Mouse (Mus musculus): ENCODE results near the gene Atp6v1e1. TPM values are rescaled to one million over a fixed set of nuclear protein-coding genes. Genes with fewer than 3 reads are reported as not detected.
A peak's percentile ranks its signal among the peaks of the same experiment; 100 is the strongest.

The Atp6v1e1 gene
- total and polyA plus RNA-seq, 3 experiments: 76.9 to 95.2 (median 91.6) TPM

DNA sequence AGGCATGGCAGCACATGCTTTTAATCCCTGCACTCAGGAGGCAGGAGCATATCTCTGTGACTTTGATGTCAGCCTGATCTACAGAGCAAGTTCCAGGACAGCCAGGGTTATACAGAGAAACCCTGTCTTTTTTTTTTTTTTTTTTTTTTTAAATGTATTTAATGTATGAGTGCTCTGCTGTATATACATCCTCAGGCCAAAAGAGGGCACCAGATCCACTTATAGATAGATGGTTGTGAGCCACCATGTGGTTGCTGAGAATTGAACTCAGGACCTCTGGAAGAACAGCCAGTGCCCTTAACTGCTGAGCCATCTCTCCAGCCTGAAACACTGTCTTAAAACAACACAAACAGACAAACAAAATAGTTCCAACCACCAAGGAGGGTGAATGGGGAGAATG lies 33.7 kb downstream of the Atp6v1e1 start:
- H3K4me2 ChIP-seq (ENCODE audit: insufficient read depth, low read depth, poor library complexity, severe bottlenecking): no peak overlapping the region
- in situ Hi-C loops (cut with MboI; ENCODE audit: low pct_ligation_motif_present, low pct_unique_long_range_greater_than_20kb, low sequenced_read_pairs) (no loop called here), dilution Hi-C loops (cut with MboI; ENCODE audit: extremely low pct_ligation_motif_present, extremely low pct_unique_long_range_greater_than_20kb, low sequenced_read_pairs) (no loop called here)
- H3K27ac ChIP-seq (ENCODE audit: insufficient read depth, low read depth): no peak overlapping the region
- peaks cover 9 to 31% of the 10 kb centered on the region in 2 experiments; a peak in 3 of 4 replicates for H3K4me1 ChIP-seq (ENCODE audit: control insufficient read depth in 1 of 2, insufficient read depth in 2 of 2)
- no peak overlapping the region for H3K4me3 ChIP-seq (replicated peaks in 1 of 3; ENCODE audit: low read depth in 2 of 3, low read length in 2 of 3, poor library complexity in 1 of 3)
- no peaks in the 10 kb centered on the region for H3K27me3 ChIP-seq (replicated peaks)
- TF ChIP-seq ZNF384 (IDR thresholded peaks at IDR 0.05; ENCODE audit: low read depth, low read length) (peak; percentile 92), RAD21 (IDR thresholded peaks at IDR 0.05; ENCODE audit: low read depth, low read length) (peak; percentile 42), JUN (IDR thresholded peaks at IDR 0.05; ENCODE audit: insufficient read depth, low read depth, low read length) (no peak), SMC3 (IDR thresholded peaks at IDR 0.05; ENCODE audit: low read depth, low read length) (peak; percentile 30; the same call in 1 of the 2 replicates), CTCF (conservative IDR thresholded peaks at IDR 0.05 in 1 of 2, IDR thresholded peaks at IDR 0.05 in 1 of 2; ENCODE audit: low read depth in 2 of 2, low read length in 2 of 2) (peak in 1 of 2 experiments; percentile 67; a peak in 2 of 4 replicates), USF2 (conservative IDR thresholded peaks at IDR 0.05; ENCODE audit: low read depth, low read length) (no peak), ELF1 (IDR thresholded peaks at IDR 0.05; ENCODE audit: low read depth, low read length) (no peak), MEF2A (IDR thresholded peaks at IDR 0.05; ENCODE audit: borderline replicate concordance, low read depth, low read length) (no peak)
- H3K9ac ChIP-seq (ENCODE audit: insufficient read depth, low read depth): no peak overlapping the region
- H3K36me3 ChIP-seq (replicated peaks in 1 of 2; ENCODE audit: control insufficient read depth in 1 of 2, insufficient read depth in 1 of 2, low read length in 1 of 2): peaks cover 34 to 56% of the 10 kb centered on the region in 2 experiments
- no peaks in the 10 kb centered on the region for H3K79me2 ChIP-seq (replicated peaks; ENCODE audit: control insufficient read depth, extremely low read depth, insufficient read depth, poor library complexity, severe bottlenecking)
- no peaks in the 10 kb centered on the region for H3K9me3 ChIP-seq (replicated peaks; ENCODE audit: low read length)
- DNase-seq (ENCODE audit: extremely low read depth): peak; percentile 43

- H3K4me1 ChIP-seq (ENCODE audit: control insufficient read depth in 1 of 2, insufficient read depth in 2 of 2): peaks cover 9 to 35% of the 10 kb centered on the region in 2 experiments; a peak in 3 of 4 replicates
- H3K27me3 ChIP-seq (replicated peaks): no peaks in the 10 kb centered on the region
- dilution Hi-C loops (cut with MboI; ENCODE audit: extremely low pct_ligation_motif_present, extremely low pct_unique_long_range_greater_than_20kb, low sequenced_read_pairs): no loop called here
- peaks cover 26 to 48% of the 10 kb centered on the region in 2 experiments for H3K36me3 ChIP-seq (replicated peaks in 1 of 2; ENCODE audit: control insufficient read depth in 1 of 2, insufficient read depth in 1 of 2, low read length in 1 of 2)
- in situ Hi-C loops (cut with MboI; ENCODE audit: low pct_ligation_motif_present, low pct_unique_long_range_greater_than_20kb, low sequenced_read_pairs): no loop called here
- H3K9me3 ChIP-seq (replicated peaks; ENCODE audit: low read length): no peaks in the 10 kb centered on the region
- no peak overlapping the region for H3K9ac ChIP-seq (ENCODE audit: insufficient read depth, low read depth)
- H3K79me2 ChIP-seq (replicated peaks; ENCODE audit: control insufficient read depth, extremely low read depth, insufficient read depth, poor library complexity, severe bottlenecking): no peaks in the 10 kb centered on the region
- H3K27ac ChIP-seq (ENCODE audit: insufficient read depth, low read depth): no peak overlapping the region
- H3K4me3 ChIP-seq (replicated peaks in 1 of 3; ENCODE audit: low read depth in 2 of 3, low read length in 2 of 3, poor library complexity in 1 of 3): no peak overlapping the region
- no peak for DNase-seq (ENCODE audit: extremely low read depth)
- H3K4me2 ChIP-seq (ENCODE audit: insufficient read depth, low read depth, poor library complexity, severe bottlenecking): no peak overlapping the region
- TF ChIP-seq USF2 (conservative IDR thresholded peaks at IDR 0.05; ENCODE audit: low read depth, low read length): no peak
- no peak for TF ChIP-seq JUN (IDR thresholded peaks at IDR 0.05; ENCODE audit: insufficient read depth, low read depth, low read length)
- no peak for TF ChIP-seq CHD1 (IDR thresholded peaks at IDR 0.05; ENCODE audit: low read depth, low read length)
- no peak for TF ChIP-seq TCF12 (IDR thresholded peaks at IDR 0.05; ENCODE audit: low read depth, low read length)
- no peak for TF ChIP-seq UBTF (IDR thresholded peaks at IDR 0.05; ENCODE audit: low read depth, low read length)
- no peak for TF ChIP-seq ZC3H11A (IDR thresholded peaks at IDR 0.05; ENCODE audit: low read depth, low read length)
- TF ChIP-seq TBP (conservative IDR thresholded peaks at IDR 0.05; ENCODE audit: low read depth, low read length): no peak
- no peak for TF ChIP-seq MAZ (IDR thresholded peaks at IDR 0.05; ENCODE audit: low read depth, low read length)
- TF ChIP-seq PAX5 (IDR thresholded peaks at IDR 0.05; ENCODE audit: low read length): no peak
- no peak for TF ChIP-seq USF1 (IDR thresholded peaks at IDR 0.05; ENCODE audit: low read depth, low read length)
- TF ChIP-seq CTCF (conservative IDR thresholded peaks at IDR 0.05 in 1 of 2, IDR thresholded peaks at IDR 0.05 in 1 of 2; ENCODE audit: low read depth in 2 of 2, low read length in 2 of 2): no peak
- TF ChIP-seq MAX (IDR thresholded peaks at IDR 0.05; ENCODE audit: low read length): no peak
- no peak for TF ChIP-seq SIN3A (IDR thresholded peaks at IDR 0.05; ENCODE audit: low read length)
- TF ChIP-seq MAFK (IDR thresholded peaks at IDR 0.05; ENCODE audit: insufficient replicate concordance, low read length): no peak
These were observed 34.5 kb downstream of the Atp6v1e1 start for GRCm38 (mm10) chr6:120788068-120788607.

Measured in CH12.LX (cell line).